Mouse (Mus musculus) heart, postnatal 36 days (tissue): ENCODE results near the gene Casp7. TPM values are rescaled to one million over a fixed set of nuclear protein-coding genes. Genes with fewer than 3 reads are reported as not detected.
"Not testable (repeated sequence)": the region's sequence is repeated elsewhere in the genome, so short reads cannot be mapped to it uniquely, and the experiment has no call there.

Experiments used
- DNase-seq, 2 experiments: peaks; one replicate each; pipeline ENCODE4 v3.0.0; 2021 to 2022
- intact Hi-C: fragments of 180-260 bp; cut with DNase I; formaldehyde crosslinking; loops from one replicate; pipeline ENCODE4 v1.15.1; 2025
- total RNA-seq, 2 experiments: library from RNA; stranded (reverse); gene quantifications; 2 replicates each; pipeline ENCODE4 v1.2.3; 2021

Gene Casp7
- total RNA-seq, 2 experiments from 2014 or later, result 9.9 to 12.9 TPM

DNA sequence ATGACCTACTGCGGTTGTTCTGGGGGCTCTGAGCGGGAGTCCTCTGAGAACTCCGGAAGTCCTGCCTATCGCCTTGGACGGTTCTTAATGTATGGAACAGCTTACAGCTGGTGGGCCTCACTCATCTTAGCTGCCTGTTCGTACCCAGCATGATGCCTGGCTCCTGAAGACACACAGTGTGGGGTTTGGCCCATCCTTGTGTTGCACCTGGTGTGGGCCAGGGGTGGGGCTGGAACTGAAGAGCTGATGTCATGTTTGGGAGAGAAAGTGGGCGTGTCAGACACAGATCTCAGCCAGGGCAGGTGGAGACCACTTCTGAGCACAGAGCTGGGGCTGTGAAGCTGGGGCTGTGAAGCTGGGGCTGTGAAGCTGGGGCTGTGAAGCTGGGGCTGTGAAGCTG is 16.6 kb upstream of the Casp7 start:
- DNase-seq, result no peak
- intact Hi-C loops, result no loop called here

DNA sequence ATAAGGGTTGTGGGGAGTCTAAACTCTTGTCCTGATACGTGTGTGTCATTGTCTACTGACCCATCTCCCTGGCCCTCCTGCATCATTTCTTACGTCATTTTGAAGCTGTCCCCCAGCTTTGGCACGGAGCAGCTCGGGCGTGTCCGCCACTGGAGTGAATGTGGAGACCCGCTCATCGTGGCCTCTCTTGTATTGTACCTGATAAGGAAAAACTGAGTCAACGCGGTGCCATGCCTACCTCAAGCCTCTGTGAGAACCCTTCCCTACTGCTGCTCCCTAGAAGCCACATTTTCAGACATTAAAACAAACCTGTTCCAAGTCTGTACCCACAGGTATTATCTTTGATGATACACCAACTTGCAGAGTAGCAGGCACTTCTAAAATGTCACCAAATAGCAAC is 15.5 kb upstream of the Casp7 start:
- no peak for DNase-seq

DNA sequence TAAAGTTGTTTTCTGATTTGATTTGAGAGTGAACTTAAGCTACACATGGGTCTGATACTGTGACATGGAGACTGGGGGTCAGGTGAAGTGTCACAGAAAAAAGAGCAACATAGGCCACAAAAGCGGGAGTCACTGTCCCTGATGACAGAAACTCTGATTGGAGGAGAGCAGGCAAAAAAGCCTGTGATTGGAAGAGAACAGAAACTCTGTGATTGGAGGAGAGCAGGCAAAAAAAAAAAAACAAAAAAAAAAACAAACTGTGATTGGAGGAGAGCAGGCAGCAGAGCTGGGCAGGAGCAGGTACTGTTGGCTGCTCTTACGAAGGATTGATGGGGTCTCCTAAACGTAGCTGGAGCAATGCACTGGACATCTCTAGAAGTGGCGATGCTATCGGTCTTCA is 11.4 kb upstream of the Casp7 start:
- intact Hi-C loops, result no loop called here
- DNase-seq, result no peak

More for the DNA sequence above, 15.5 kb upstream of the Casp7 start:
- intact Hi-C loops, result no loop called here

DNA sequence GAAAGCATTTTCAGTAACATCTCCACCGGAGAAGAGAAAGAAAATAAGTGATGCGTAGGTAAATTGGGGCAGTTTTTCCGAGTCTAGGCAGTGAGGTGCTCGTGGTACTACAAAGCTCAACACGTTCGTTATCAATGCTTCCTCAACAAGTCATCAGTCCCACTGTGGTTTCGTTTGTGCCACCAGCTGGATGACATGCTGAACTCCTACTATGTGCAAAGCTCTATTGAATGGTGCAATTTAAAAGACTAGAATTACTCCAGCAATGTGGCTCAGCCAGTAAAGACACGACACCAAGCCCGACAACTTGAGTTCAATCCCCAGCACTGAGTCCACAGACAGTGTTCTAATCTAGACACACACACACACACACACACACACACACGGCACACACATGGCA is 10.8 kb upstream of the Casp7 start:
- DNase-seq, result no peak
- intact Hi-C loops, result no loop called here

DNA sequence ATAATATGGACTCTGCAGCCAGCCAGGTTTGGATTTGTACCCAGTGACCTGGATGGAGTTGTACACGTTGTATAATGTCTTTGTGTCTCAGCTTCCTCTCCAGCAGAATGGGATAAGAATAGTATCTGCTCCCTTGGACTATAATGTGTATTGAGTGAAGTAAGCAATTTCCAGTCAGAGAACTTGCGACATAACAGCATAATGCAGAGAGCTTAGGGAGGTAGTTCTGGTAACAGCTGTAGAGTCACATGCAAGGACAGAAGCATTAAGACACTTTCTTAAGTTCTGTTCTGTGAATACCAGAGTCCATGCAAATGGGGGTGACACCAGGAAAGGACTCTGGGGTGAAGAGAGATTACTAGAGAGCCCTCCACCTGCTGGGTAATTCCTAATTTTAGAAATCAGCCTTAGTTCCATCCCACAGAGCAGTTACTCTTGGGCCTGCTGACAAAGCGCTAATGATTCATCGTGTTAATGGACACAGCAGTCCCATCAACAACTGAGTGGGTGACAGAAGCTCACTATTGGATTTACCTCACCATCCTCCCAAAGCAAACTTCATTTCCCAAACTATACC is 9.1 kb upstream of the Casp7 start:
- intact Hi-C loops, result no loop called here

GRCm38 (mm10) chr19:56389176-56389575 is 7.8 kb upstream of the Casp7 start:
- DNase-seq, result peak in 1 of 2 experiments; percentile 48
- intact Hi-C loops, result no loop called here

More for the DNA sequence above, 9.1 kb upstream of the Casp7 start:
- DNase-seq, result no peak

GRCm38 (mm10) chr19:56389879-56390278 is 7.0 kb upstream of the Casp7 start, which contains the start of gene Nrap:
Gene Nrap (minus strand): TSS chr19:56390037.
- DNase-seq, result peak in 1 of 2 experiments; percentile 54
- intact Hi-C loops, result loop anchor here (10.0 kb wide), 1 partner anchor 965 kb away; no protein-coding TSS in a partner anchor

DNA sequence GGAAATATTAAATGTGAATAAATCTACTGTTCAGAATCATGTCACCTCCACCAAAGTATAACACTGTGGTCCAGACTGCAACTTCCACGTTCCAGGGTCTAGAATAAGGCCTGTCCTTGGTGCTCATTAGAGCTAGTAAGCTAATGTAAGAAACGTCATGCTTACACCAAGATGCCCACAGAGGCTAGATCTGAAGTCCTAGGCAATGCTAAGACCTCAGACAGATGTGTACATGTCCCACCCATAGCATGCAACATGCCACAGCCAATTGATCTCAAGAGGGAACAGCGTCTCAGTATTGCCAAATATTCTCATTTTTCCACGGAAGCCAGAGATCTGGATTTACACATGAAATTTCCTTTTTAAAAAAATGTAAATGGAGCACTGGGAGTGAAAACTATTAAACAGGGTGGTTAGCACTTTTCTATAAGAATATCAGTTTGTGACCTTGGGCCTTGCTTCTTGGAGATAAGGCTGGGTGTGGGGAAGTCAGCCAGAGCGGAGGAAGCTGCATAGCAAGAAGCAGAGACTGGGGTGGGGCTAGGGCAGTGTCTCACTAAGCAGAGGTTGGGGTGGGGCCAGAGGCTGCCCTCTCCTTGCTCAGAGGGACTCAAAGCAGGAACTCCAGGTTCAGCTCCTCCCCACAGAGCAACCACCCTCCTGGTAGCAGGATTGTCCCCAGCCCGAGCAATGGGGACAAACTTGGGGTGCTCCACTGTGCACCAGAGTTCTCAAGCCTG is 5.5 kb upstream of the Casp7 start:
- intact Hi-C loops, result loop anchor here (10.0 kb wide), 1 partner anchor 963 kb away; no protein-coding TSS in a partner anchor

GRCm38 (mm10) chr19:56393311-56393866 is 3.5 kb upstream of the Casp7 start:
- intact Hi-C loops, result loop anchor here (10.0 kb wide), 1 partner anchor 961 kb away; no protein-coding TSS in a partner anchor
- DNase-seq, result no peak

More for the DNA sequence above, 5.5 kb upstream of the Casp7 start:
- DNase-seq, result no peak

GRCm38 (mm10) chr19:56395183-56395935 is 1.6 kb upstream of the Casp7 start:
- intact Hi-C loops, result loop anchor here (10.0 kb wide), 1 partner anchor 959 kb away; no protein-coding TSS in a partner anchor
- no peak for DNase-seq

DNA sequence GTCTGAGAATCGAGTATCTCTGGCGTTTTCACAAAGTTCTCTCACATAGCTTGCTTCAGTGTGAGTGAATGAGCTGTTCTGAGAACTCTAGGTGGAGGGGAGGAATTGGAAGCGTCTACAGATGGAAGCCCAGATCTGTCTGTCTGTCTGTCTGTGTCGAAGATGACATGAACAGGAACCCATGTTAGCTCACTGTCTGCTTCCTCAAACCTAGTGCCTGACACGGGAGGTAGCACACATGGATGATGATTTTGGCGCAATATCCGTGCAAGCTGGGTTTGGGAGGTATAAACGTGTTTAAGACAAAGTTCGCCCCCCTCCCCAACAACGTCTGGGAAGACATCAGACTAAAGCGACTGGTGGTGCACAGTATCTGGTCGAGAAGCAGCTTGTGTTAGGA is 702 bp upstream of the Casp7 start:
- intact Hi-C loops, result loop anchor here (2.0 to 10.0 kb wide), 2 partner anchors 39 to 959 kb away; no protein-coding TSS in a partner anchor
- DNase-seq, result no peak

DNA sequence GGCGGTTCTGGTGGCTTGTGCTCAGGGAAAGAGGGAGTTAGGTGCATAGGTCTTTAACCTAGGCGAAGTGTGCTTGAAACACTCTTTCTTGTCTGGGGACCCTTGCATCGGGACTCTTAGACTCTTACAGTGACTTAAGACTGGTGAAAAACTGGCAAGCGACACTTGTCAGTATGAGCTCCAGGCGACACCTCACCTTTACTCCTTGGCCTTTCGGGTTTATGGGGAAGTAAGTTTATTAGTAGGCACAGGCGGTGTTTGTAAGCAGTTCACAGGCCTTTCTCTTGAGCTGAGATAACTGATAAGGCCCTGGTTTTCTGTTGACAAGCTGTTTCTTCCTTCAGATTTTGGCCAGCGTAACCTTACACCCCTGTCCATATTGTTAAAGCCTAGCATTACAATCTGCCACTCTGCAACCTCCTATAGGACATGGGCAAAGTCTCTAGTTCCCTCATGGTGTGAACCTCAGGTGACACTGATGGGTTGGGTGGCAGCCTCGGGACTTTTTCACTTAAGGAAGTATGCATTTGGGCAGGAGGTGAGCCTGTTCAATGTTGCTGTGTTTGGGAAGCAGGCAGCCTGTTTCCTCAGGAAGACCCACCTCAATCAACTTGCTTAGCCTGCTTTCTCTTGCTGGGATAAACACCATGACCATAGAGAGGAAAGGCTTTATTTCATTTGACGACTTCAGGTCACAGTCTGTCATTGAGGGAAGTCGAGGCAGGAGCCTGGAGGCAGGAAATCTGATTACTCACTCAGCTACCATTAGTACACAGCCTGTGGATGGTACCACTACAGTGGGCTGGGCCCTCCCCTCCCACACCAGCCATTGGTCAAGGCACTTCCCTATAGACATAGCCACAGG is 966 bp downstream of the Casp7 start:
- DNase-seq, result peak in 1 of 2 experiments; percentile 17
- intact Hi-C loops, result loop anchor here (2.0 to 10.0 kb wide), 2 partner anchors 41 to 957 kb away; no protein-coding TSS in a partner anchor

DNA sequence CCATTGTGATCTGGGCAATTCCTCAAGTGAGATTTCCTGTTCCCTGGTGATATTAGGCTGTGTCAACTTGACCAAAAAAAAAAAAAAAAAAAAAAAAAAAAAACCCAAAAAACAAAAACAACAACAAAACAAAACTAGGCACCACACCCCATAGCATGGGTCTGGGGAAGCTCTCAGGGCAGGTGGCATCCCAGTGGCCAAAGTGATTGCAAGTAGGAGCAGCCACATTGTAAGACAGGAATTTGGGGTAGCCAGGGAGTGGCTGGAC is 1.5 kb downstream of the Casp7 start:
- DNase-seq, result no peak
- intact Hi-C loops, result loop anchor here (10.0 kb wide), 1 partner anchor 956 kb away; no protein-coding TSS in a partner anchor

DNA sequence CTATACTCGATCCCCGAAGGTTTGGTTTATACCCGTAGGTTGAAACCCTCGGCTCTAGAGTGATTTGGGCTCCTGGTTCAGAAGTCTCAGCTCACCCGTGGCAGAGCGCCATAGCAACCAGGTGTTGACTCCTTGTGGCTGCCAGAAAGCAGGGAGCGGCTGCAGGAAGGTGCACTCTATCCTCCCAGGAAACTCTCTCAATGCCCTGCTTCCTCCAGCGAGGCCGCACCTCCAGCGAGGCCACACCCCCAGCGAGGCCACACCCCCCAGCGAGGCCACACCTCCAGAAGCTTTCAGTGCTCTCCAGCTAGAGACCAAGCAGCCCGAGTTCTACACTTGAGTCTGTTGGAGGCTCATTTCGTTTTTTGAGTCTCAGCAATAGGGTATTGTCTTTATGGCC is 3.3 kb downstream of the Casp7 start:
- intact Hi-C loops, result no loop called here
- peak; percentile 72 to 79 for DNase-seq

GRCm38 (mm10) chr19:56401864-56402263 is 4.9 kb downstream of the Casp7 start:
- no peak for DNase-seq
- intact Hi-C loops, result no loop called here

- DNase-seq, result no peak
- intact Hi-C loops, result no loop called here
Observed at GRCm38 (mm10) chr19:56405824-56406223, 8.9 kb downstream of the Casp7 start.

GRCm38 (mm10) chr19:56406581-56406980 is 9.7 kb downstream of the Casp7 start:
- no peak for DNase-seq

DNA sequence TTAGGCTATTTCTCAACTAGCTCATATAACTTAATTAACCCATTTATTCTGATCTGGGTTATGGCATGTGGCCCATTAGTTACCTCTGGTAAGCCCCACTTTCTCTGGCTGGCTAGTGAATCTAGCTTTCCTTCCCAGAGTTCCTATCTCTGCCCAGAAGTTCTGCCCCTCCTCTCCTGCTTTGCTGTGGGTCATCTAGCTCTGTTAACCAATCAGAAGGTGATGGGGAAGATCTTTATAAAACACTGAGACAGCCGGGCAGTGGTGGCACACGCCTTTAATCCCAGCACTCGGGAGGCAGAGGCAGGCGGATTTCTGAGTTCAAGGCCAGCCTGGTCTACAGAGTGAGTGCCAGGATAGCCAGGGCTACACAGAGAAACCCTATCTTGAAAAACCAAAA is 13.0 kb downstream of the Casp7 start:
- intact Hi-C loops, DNase-seq: not testable (repeated sequence)

More at GRCm38 (mm10) chr19:56406581-56406980, 9.7 kb downstream of the Casp7 start:
- intact Hi-C loops, result no loop called here

GRCm38 (mm10) chr19:56418404-56418803 is 21.5 kb downstream of the Casp7 start:
- intact Hi-C loops, result no loop called here
- no peak for DNase-seq

GRCm38 (mm10) chr19:56419452-56419851 is 22.5 kb downstream of the Casp7 start:
- intact Hi-C loops, result no loop called here
- no peak for DNase-seq
